In the genomic region with DNA sequence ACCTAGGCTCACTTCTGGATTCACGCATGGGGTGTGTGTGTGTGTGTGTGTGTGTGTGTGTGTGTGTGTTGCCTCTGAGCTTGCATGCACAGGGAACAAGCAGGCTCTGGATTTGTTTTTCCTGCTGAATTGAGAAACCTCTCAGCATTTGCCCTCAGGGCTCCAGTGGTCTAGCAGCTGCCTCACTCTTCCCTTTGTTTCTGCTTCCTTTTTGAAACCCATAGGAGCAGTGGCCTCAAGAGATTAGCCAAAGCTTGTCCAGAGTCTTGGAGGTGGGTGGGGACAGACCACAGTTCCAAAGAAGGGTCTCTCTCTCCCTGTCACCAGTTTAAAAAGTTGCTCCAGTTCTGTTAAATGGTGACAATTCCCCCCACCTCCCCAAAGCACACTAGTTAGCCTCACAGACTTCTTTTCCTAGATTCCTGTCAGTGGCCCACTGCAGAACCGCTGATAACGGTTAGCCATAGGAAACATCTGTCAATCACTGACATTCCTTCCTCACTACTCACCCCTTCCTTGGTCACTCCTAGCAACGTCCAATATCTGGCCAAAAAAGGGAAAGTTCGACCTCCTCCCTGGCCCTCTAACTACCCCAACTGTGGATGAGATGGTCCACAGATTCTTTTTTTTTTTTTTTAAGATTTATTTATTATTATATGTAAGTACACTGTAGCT, we compare ENCODE assay signal across 11 mouse cellular contexts. TPM values are rescaled to one million over a fixed set of nuclear protein-coding genes. Genes with fewer than 3 reads are reported as not detected.
A peak's percentile ranks its signal among the peaks of the same experiment; 100 is the strongest.
DNase-seq lines count a peak whose midpoint lies in the region; ATAC-seq lines count a peak whose summit lies in the region.
"Had no signal": no experiment of that assay in that cellular context is flagged by ENCODE, and none has a peak within 500 bp of the region (broad histone marks: within the 10 kb centered on the region; RNA-seq: fewer than 3 reads in every experiment).

No protein-coding gene starts in this region.

- H3K36me3 ChIP-seq in heart, embryonic 11.5 days (ENCODE audit: control insufficient read depth, insufficient read depth, low read length) = no peaks in the 10 kb centered on the region
- H3K36me3 ChIP-seq in neural tube, embryonic 11.5 days (ENCODE audit: control insufficient read depth, insufficient read depth, low read length) = no peaks in the 10 kb centered on the region
- H3K36me3 ChIP-seq in neural tube, embryonic 15.5 days = no peaks in the 10 kb centered on the region
- H3K36me3 ChIP-seq: forebrain, embryonic 12.5 days had no signal

- DNase-seq in heart, postnatal 4 days = no peak
- peak; percentile 7 for DNase-seq in neural tube, embryonic 11.5 days (ENCODE audit: low spot score)
- DNase-seq in adrenal gland, adult (ENCODE audit: inconsistent age in 2 of 2, low spot score in 1 of 2) = no peak
- no peak for DNase-seq in testis, postnatal 10 days (ENCODE audit: low spot score)
- DNase-seq: adrenal gland, postnatal 36 days had no signal

- no peak overlapping the region for H3K4me3 ChIP-seq in heart, embryonic 11.5 days (ENCODE audit: low read depth, low read length)
- no peak overlapping the region for H3K4me3 ChIP-seq in neural tube, embryonic 11.5 days (ENCODE audit: low read depth, low read length)
- no peak overlapping the region for H3K4me3 ChIP-seq in neural tube, embryonic 15.5 days (replicated peaks)
- H3K4me3 ChIP-seq: forebrain, embryonic 12.5 days had no signal

- no peak overlapping the region for H3K9ac ChIP-seq in heart, embryonic 11.5 days (ENCODE audit: low read depth, low read length)
- no peak overlapping the region for H3K9ac ChIP-seq in neural tube, embryonic 11.5 days (ENCODE audit: low read length)
- H3K9ac ChIP-seq in neural tube, embryonic 15.5 days (replicated peaks) = no peak overlapping the region
- H3K9ac ChIP-seq: forebrain, embryonic 12.5 days had no signal

- WGBS in heart, embryonic 11.5 days (ENCODE audit: insufficient replicate concordance) = 17% methylated on average over 5 of the region's 5 CpGs
- WGBS in neural tube, embryonic 11.5 days = 64% methylated on average over 5 of the region's 5 CpGs
- WGBS in neural tube, embryonic 15.5 days = 60% methylated on average over 5 of the region's 5 CpGs

- no peaks in the 10 kb centered on the region for H3K9me3 ChIP-seq in heart, embryonic 11.5 days (replicated peaks; ENCODE audit: control insufficient read depth, low read length)
- H3K9me3 ChIP-seq in neural tube, embryonic 11.5 days (ENCODE audit: control insufficient read depth, low read length) = no peaks in the 10 kb centered on the region
- H3K9me3 ChIP-seq in neural tube, embryonic 15.5 days (replicated peaks) = no peaks in the 10 kb centered on the region
- H3K9me3 ChIP-seq: forebrain, embryonic 12.5 days had no signal

- ATAC-seq in heart, embryonic 11.5 days (replicated peaks; ENCODE audit: insufficient number of reproducible peaks, low FRiP score, low TSS enrichment) = peak; percentile 35; the same call in 1 of the 2 replicates
- ATAC-seq in neural tube, embryonic 11.5 days (ENCODE audit: insufficient read depth, low FRiP score, low TSS enrichment) = no peak
- ATAC-seq in neural tube, embryonic 15.5 days (ENCODE audit: low FRiP score) = no peak
- ATAC-seq in common myeloid progenitor, adult 5-6 weeks (replicated peaks; ENCODE audit: low read depth, poor library complexity, severe bottlenecking) = peak; percentile 54
- peak; percentile 59 for ATAC-seq in megakaryocyte progenitor cell, adult 5-6 weeks (replicated peaks; ENCODE audit: poor library complexity)

- no peaks in the 10 kb centered on the region for H3K27me3 ChIP-seq in heart, embryonic 11.5 days (ENCODE audit: control insufficient read depth, insufficient read depth, low read length)
- no peaks in the 10 kb centered on the region for H3K27me3 ChIP-seq in neural tube, embryonic 11.5 days (ENCODE audit: control insufficient read depth, insufficient read depth, low read length)
- H3K27me3 ChIP-seq in neural tube, embryonic 15.5 days (replicated peaks) = no peaks in the 10 kb centered on the region
- H3K27me3 ChIP-seq: forebrain, embryonic 12.5 days had no signal

- H3K4me1 ChIP-seq in heart, embryonic 11.5 days (ENCODE audit: control insufficient read depth, insufficient read depth, low read length) = peaks cover 13% of the 10 kb centered on the region
- H3K4me1 ChIP-seq in neural tube, embryonic 11.5 days (ENCODE audit: control insufficient read depth, insufficient read depth, low read length) = 0 out of 2 replicates have a peak, but pooled peaks cover 3% of the 10 kb centered on the region
- peaks cover 7% of the 10 kb centered on the region for H3K4me1 ChIP-seq in neural tube, embryonic 15.5 days

- no peak overlapping the region for H3K4me2 ChIP-seq in heart, embryonic 11.5 days
- H3K4me2 ChIP-seq in neural tube, embryonic 11.5 days (ENCODE audit: low read depth) = no peak overlapping the region
- no peak overlapping the region for H3K4me2 ChIP-seq in neural tube, embryonic 15.5 days
- H3K4me2 ChIP-seq: forebrain, embryonic 12.5 days had no signal

- peak overlapping the region; percentile 70 for H3K27ac ChIP-seq in heart, embryonic 11.5 days (ENCODE audit: low read depth, low read length)
- H3K27ac ChIP-seq in neural tube, embryonic 11.5 days (ENCODE audit: low read depth, low read length) = no peak overlapping the region
- no peak overlapping the region for H3K27ac ChIP-seq in neural tube, embryonic 15.5 days (replicated peaks)
- H3K27ac ChIP-seq: forebrain, embryonic 12.5 days; macrophage had no signal

RNA-seq across cellular contexts. Expression of a gene that starts 24.1 kb away (rescaled TPM):
- 38.1 and 42.1 TPM in 2 replicates for polyA plus RNA-seq in heart, embryonic 11.5 days (2014; fragmentation: Nextera tagmentation; extraction: Ambion mirVana)
- total RNA-seq in heart, postnatal 4 days (2021) = 10 to 100 TPM; 21.5 to 22.3 TPM
- 7.3 and 9.5 TPM in 2 replicates for polyA plus RNA-seq in neural tube, embryonic 11.5 days (2014; fragmentation: Nextera tagmentation; extraction: Ambion mirVana)
- polyA plus RNA-seq in neural tube, embryonic 15.5 days (2015; fragmentation: Nextera tagmentation; extraction: Ambion mirVana) = 7.4 and 14.2 TPM in 2 replicates
- 64.2 and 72.5 TPM in 2 replicates for total RNA-seq in common myeloid progenitor, adult 5-6 weeks (2017)
- total RNA-seq in megakaryocyte progenitor cell, adult 5-6 weeks (2015) = 50.8 and 54.4 TPM in 2 replicates
- 72.0 and 77.3 TPM in 2 replicates for total RNA-seq in megakaryocyte progenitor cell, adult 5-6 weeks (2017)

Comparison
In these comparisons a context has a peak if more than half of its experiments do, and no peak if none do; other contexts are left out.
1. ATAC-seq: peak in heart, embryonic 11.5 days (single experiment), common myeloid progenitor, adult 5-6 weeks (single experiment) and megakaryocyte progenitor cell, adult 5-6 weeks (single experiment); none in neural tube, embryonic 11.5 days (single experiment) and neural tube, embryonic 15.5 days (single experiment).